Mouse (Mus musculus) hindbrain, embryonic 15.5 days (tissue): ENCODE data around the gene Hgd. TPM values are rescaled to one million over a fixed set of nuclear protein-coding genes. Genes with fewer than 3 reads are reported as not detected.
"Not testable (repeated sequence)": the region's sequence is repeated elsewhere in the genome, so short reads cannot be mapped to it uniquely, and the experiment has no call there.

Experiments
- ATAC-seq: fragments of 200-750 bp; cut with Nextera tagmentation; 2 replicates; pipeline ENCODE4 v1.8.0; 2017; ENCODE audit warnings: low read depth, moderate number of reproducible peaks, moderate TSS enrichment; ENCODE audit not compliant: low FRiP score
- H3K27ac ChIP-seq: fragments of 300-500 bp; sonication (generic); replicated peaks from 2 replicates; pipeline ENCODE4 v1.5.1; 2015; ENCODE audit warnings: mild to moderate bottlenecking, inconsistent platforms
- H3K27me3 ChIP-seq: fragments of 300-500 bp; sonication (generic); 2 replicates; pipeline ENCODE4 v1.6.1; 2015; ENCODE audit warnings: control low read depth, inconsistent platforms
- H3K36me3 ChIP-seq: fragments of 300-500 bp; sonication (generic); 2 replicates; pipeline ENCODE4 v1.6.1; 2015; ENCODE audit warnings: control low read depth, inconsistent platforms
- H3K4me1 ChIP-seq: fragments of 300-500 bp; sonication (generic); replicated peaks from 2 replicates; pipeline ENCODE4 v1.6.1; 2015; ENCODE audit warnings: control low read depth, inconsistent platforms
- H3K4me2 ChIP-seq: fragments of 300-500 bp; sonication (generic); 2 replicates; pipeline ENCODE4 v1.6.1; 2015; ENCODE audit warnings: moderate library complexity, mild to moderate bottlenecking, inconsistent platforms
- H3K4me3 ChIP-seq: fragments of 300-500 bp; sonication (generic); 2 replicates; pipeline ENCODE4 v1.5.1; 2015; ENCODE audit warnings: mild to moderate bottlenecking, inconsistent platforms
- H3K9ac ChIP-seq: fragments of 300-500 bp; sonication (generic); 2 replicates; pipeline ENCODE4 v1.6.1; 2015; ENCODE audit warnings: inconsistent platforms
- H3K9me3 ChIP-seq: fragments of 300-500 bp; sonication (generic); 2 replicates; pipeline ENCODE4 v1.6.1; 2016; ENCODE audit warnings: control low read depth, inconsistent platforms
- WGBS: fragments of 180-500 bp; shearing (Covaris S2); methylation state at CpG from one replicate; pipeline ENCODE4 v1.1.7; 2015; 5-methylcytosine and 5-hydroxymethylcytosine counted together
- polyA plus RNA-seq: library from polyadenylated mRNA; unstranded; fragments of >200 nt; fragmentation: Nextera tagmentation; extraction: Ambion mirVana; gene quantifications from 2 replicates; pipeline ENCODE4 v1.2.1, GENCODE M21; 2015

Hgd gene
- polyA plus RNA-seq, 1 experiment from 2014 or later = 0.19 TPM

DNA sequence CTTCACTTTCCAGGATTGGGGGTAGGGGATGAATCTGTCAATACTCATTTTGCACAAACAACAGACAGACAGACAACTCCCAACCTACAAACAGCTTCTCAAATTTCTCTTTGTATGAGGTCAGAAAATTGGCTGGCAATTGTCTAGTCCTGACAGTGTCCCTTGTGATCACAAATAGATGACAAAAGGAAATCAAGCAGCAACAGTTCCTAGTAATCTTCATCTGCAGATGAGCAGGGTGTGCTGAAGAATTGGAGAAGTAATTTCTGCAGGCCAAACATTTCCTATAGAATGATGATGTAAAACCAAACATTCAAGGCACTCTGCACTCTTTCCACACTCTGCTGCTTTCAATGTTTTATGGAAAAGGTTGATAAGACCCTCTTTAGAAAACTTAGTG is 57.8 kb downstream of the Hgd start:
- Histone ChIP-seq H3K36me3 (no peaks in the 10 kb centered on the region), H3K27ac (no peak overlapping the region), H3K9ac (no peak overlapping the region), H3K27me3 (no peaks in the 10 kb centered on the region), H3K9me3 (no peaks in the 10 kb centered on the region), H3K4me1 (no peaks in the 10 kb centered on the region), H3K4me2 (no peak overlapping the region), H3K4me3 (no peak overlapping the region)
- no peak for ATAC-seq

DNA sequence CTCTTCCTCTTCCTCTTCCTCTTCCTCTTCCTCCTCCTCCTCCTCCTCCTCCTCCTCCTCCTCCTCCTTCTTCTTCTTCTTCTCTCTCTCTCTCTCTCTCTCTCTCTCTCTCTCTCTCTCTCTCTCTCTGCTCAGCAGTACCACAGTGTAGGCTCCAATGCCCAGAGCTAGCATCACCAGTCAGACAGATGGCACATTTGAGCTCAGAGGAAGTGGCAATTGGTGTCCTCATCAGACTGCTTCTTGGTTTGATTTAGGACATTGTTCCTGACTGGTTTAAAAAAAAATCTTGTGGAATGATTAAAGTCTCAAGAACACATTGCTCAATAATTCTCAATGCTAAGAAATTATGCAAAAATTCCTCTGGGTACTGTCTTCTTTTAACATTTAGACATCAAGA is 60.6 kb downstream of the Hgd start:
- not testable (repeated sequence) for ATAC-seq

DNA sequence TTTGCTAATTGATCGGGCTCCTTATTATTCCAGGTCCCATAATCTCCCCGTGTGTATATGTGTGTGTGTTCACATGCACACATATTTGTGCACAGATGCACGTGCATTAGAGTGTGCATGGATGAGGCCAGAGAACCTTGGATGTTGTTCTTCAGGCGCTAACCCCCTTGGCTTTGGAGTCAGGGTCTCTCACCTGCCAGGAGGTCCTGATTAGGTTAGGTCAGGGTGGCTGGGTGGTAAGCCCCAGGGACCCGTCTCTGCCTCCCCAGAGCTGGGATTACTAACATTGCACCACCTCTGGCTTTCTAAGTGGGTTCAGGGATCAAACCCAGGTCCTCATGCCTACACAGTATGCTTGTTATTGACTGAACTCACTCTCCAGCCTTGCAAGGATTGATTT is 64.5 kb downstream of the Hgd start:
- Histone ChIP-seq H3K36me3 (peaks cover 29% of the 10 kb centered on the region), H3K4me1 (no peaks in the 10 kb centered on the region), H3K9ac (no peak overlapping the region), H3K9me3 (no peaks in the 10 kb centered on the region), H3K27ac (no peak overlapping the region), H3K27me3 (no peaks in the 10 kb centered on the region), H3K4me3 (no peak overlapping the region), H3K4me2 (no peak overlapping the region)
- ATAC-seq = no peak
- 96% methylated on average over 5 of the region's 5 CpGs for WGBS

More for the DNA sequence above, 60.6 kb downstream of the Hgd start:
- H3K9me3 ChIP-seq, H3K27me3 ChIP-seq, H3K36me3 ChIP-seq, H3K27ac ChIP-seq, H3K9ac ChIP-seq, H3K4me1 ChIP-seq, H3K4me3 ChIP-seq, H3K4me2 ChIP-seq: not testable (repeated sequence)

DNA sequence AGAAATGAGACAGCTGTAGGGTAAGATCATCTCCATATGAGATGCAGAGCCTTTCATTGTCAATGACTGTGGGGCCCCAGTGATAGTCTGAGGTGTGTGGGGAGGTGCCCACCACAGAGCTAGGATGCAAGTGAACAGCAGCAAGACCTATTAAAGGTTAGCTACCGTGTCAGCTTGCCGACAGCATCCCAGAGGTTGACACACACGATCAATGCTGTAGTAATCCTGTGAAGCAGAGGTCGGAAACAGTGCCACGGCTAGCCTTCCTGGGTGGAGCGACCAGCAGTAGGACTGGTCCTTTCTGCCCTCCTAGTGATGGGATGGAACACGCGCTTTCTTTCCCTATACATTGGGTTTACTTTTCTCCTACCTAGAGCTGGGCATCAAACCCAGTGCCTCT is 65.3 kb downstream of the Hgd start:
- H3K9ac ChIP-seq = no peak overlapping the region
- H3K4me1 ChIP-seq = no peaks in the 10 kb centered on the region
- no peak for ATAC-seq
- no peaks in the 10 kb centered on the region for H3K9me3 ChIP-seq
- peaks cover 29% of the 10 kb centered on the region for H3K36me3 ChIP-seq
- H3K27me3 ChIP-seq = no peaks in the 10 kb centered on the region
- no peak overlapping the region for H3K27ac ChIP-seq
- no peak overlapping the region for H3K4me3 ChIP-seq
- no peak overlapping the region for H3K4me2 ChIP-seq
- WGBS = 95% methylated on average over 8 of the region's 8 CpGs

DNA sequence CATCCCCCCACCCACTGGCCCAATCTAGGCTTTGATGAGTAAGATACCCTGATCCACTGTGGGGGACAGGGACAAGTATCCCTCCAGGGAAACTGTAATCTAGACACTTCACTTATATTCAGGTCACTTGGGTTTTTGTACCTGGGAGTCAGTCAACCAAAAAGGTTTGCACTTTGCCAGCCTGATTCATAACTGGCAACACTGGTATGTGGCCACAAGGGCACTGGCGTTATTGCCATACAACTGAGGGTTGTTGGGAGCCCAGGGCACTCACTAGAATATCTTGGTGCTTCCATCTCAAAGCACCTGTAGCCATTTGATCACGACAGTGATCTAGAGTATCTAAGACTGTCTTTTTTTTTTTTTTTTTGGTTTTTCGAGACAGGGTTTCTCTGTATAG is 65.8 kb downstream of the Hgd start:
- Histone ChIP-seq H3K36me3 (peaks cover 29% of the 10 kb centered on the region), H3K4me2 (no peak overlapping the region), H3K27ac (no peak overlapping the region), H3K27me3 (no peaks in the 10 kb centered on the region), H3K9ac (no peak overlapping the region), H3K4me1 (no peaks in the 10 kb centered on the region), H3K4me3 (no peak overlapping the region), H3K9me3 (no peaks in the 10 kb centered on the region)
- ATAC-seq = no peak
- WGBS = 89% methylated on average over 3 of the region's 3 CpGs

DNA sequence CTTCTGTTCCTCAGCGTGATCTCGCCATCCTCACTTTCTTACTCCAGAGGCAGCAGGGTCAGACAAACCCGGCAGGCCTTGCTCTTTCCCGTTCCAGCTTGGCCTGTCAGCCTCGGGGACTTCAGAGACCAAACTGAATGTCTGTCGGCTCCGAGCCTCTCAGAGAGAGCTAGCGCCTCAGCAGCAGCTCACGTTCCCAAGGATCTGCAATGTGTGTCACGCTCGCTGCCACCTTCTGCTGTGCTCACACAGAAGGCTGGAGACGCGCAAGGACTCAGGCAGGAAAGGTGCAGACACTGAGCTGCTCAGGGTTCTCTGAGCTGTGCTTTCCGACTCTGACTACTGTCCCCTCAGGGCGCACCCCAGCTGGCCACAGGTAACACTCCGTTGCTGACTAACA is 67.1 kb downstream of the Hgd start:
- Histone ChIP-seq H3K9me3 (no peaks in the 10 kb centered on the region), H3K9ac (no peak overlapping the region), H3K36me3 (peaks cover 29% of the 10 kb centered on the region), H3K27me3 (no peaks in the 10 kb centered on the region), H3K27ac (no peak overlapping the region), H3K4me1 (peaks cover under 1% of the 10 kb centered on the region; the same call in 1 of the 2 replicates), H3K4me2 (no peak overlapping the region), H3K4me3 (no peak overlapping the region)
- ATAC-seq = no peak
- WGBS = 87% methylated on average over 16 of the region's 16 CpGs

DNA sequence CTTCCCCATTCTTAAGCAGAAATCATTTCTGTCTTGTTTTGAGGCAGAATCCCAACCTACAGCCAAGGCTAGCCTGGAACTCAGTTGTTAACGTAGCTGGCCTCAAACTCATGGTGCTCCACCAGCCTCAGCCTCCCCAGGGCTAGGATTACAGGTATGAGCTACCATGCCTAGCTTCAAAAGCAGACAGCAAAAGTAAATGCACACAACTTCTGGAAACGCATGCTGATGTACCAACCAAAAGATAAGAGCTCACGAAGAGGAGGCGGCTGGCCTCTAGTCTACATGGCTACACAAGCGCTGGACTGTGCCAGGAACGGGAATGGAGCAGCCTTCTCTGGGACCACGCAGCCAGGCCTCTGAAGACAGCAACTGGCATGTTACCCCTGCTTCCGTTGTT is 68.0 kb downstream of the Hgd start:
- no peak overlapping the region for H3K27ac ChIP-seq
- peaks cover 29% of the 10 kb centered on the region for H3K36me3 ChIP-seq
- peaks cover 9% of the 10 kb centered on the region for H3K4me1 ChIP-seq
- H3K9me3 ChIP-seq = no peaks in the 10 kb centered on the region
- no peak overlapping the region for H3K4me2 ChIP-seq
- H3K4me3 ChIP-seq = no peak overlapping the region
- H3K9ac ChIP-seq = no peak overlapping the region
- no peaks in the 10 kb centered on the region for H3K27me3 ChIP-seq
- no peak for ATAC-seq
- 94% methylated on average over 8 of the region's 8 CpGs for WGBS

DNA sequence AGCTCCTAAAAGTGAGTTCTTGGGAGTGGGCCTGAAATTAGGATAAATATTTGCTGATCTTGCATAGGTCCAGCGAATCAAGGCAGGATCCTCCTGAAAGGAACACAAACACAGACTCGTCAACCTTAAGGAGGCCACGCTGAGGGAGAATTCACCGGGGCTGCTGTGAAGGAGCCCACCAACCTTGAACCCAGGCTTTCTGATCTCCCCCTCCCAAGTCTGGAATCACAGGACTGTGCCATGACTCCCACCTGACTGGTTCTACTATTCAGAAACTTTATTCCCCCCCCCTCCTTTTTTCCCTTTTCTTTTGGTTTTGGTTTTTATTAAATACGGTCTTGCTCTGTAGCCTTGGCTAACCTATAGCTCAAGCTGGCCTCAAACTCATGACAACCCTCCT is 69.1 kb downstream of the Hgd start:
- ATAC-seq = no peak
- WGBS = 90% methylated on average over 5 of the region's 5 CpGs

DNA sequence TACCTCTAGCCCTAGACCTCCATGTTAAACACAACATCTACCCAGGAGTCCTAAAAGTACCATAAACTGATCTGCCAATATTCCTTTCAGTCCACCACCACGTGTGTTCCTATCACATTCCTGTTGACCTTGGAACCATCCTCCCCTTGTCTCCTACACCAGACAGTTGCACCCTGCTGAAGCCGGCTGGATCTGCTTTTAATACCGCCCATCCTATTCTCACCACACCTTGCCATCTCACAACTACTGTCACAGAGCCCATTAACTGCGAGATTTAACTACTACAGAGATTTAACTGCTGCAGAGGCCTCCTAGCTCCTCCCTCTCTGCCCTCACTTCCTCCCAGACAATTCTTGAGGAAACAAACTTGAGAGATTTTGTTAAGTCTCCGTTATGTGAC is 71.5 kb downstream of the Hgd start:
- Histone ChIP-seq H3K27me3 (no peaks in the 10 kb centered on the region), H3K9ac (no peak overlapping the region), H3K27ac (no peak overlapping the region), H3K4me2 (no peak overlapping the region), H3K4me3 (no peak overlapping the region), H3K36me3 (peaks cover 18% of the 10 kb centered on the region), H3K4me1 (peaks cover 19% of the 10 kb centered on the region), H3K9me3 (no peaks in the 10 kb centered on the region)
- no peak for ATAC-seq
- WGBS = 84% methylated on average over 5 of the region's 5 CpGs

More for the DNA sequence above, 69.1 kb downstream of the Hgd start:
- Histone ChIP-seq H3K4me1 (peaks cover 12% of the 10 kb centered on the region), H3K4me2 (no peak overlapping the region), H3K9ac (no peak overlapping the region), H3K27ac (no peak overlapping the region), H3K4me3 (no peak overlapping the region), H3K27me3 (no peaks in the 10 kb centered on the region), H3K36me3 (peaks cover 29% of the 10 kb centered on the region), H3K9me3 (no peaks in the 10 kb centered on the region)

DNA sequence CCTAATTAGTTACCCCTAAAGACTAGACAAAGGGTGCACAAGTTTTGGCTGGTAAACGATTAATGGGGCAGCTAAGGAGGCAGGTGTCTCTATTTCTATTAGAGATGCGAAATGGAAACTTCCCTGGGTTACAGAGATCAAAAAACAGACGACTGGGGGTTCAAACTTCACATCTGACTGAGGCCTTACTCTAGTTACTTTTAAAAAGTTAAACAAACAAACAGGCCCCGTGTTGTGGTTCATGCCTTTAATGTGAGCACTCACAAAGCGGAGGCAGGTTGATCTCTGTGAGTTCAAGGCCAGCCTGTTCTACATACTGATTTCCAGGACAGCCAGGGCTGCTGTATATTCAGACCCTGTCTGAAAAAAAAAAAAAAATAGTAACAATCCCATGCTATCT is 72.7 kb downstream of the Hgd start:
- H3K27ac ChIP-seq = no peak overlapping the region
- no peak overlapping the region for H3K9ac ChIP-seq
- H3K4me3 ChIP-seq = peak overlapping the region; percentile 91; the same call in 1 of the 2 replicates
- no peak for ATAC-seq
- H3K27me3 ChIP-seq = no peaks in the 10 kb centered on the region
- H3K9me3 ChIP-seq = no peaks in the 10 kb centered on the region
- peak overlapping the region; percentile 74 for H3K4me2 ChIP-seq
- WGBS = 79% methylated on average over 5 of the region's 5 CpGs
- peaks cover 19% of the 10 kb centered on the region for H3K4me1 ChIP-seq
- peaks cover 7% of the 10 kb centered on the region for H3K36me3 ChIP-seq

DNA sequence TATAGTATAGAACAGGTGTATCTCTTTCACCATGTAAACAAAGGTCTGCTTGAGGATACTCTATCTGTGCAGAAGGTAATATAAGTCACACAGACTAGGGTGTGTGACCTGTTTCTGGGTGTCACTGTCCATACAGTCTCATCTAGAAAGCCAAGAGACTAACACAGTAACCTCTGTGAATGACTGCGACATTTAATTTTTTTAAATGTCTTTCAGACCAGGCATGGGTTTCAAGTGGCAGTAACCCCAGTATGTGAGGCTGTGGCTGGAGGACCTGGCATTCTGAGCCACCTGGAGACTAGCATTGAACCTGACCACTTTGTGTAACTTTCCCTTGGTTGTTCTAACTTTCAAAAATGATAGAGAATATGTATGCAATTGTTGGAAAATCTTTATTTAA is 73.1 kb downstream of the Hgd start:
- Histone ChIP-seq H3K36me3 (peaks cover 3% of the 10 kb centered on the region; the same call in 1 of the 2 replicates), H3K9me3 (no peaks in the 10 kb centered on the region), H3K4me3 (peak overlapping the region; percentile 91), H3K4me2 (peak overlapping the region; percentile 74), H3K9ac (peak overlapping the region; percentile 81; the same call in 1 of the 2 replicates), H3K27ac (no peak overlapping the region), H3K4me1 (peaks cover 19% of the 10 kb centered on the region), H3K27me3 (no peaks in the 10 kb centered on the region)
- 85% methylated on average over 1 of the region's 1 CpGs for WGBS
- no peak for ATAC-seq

DNA sequence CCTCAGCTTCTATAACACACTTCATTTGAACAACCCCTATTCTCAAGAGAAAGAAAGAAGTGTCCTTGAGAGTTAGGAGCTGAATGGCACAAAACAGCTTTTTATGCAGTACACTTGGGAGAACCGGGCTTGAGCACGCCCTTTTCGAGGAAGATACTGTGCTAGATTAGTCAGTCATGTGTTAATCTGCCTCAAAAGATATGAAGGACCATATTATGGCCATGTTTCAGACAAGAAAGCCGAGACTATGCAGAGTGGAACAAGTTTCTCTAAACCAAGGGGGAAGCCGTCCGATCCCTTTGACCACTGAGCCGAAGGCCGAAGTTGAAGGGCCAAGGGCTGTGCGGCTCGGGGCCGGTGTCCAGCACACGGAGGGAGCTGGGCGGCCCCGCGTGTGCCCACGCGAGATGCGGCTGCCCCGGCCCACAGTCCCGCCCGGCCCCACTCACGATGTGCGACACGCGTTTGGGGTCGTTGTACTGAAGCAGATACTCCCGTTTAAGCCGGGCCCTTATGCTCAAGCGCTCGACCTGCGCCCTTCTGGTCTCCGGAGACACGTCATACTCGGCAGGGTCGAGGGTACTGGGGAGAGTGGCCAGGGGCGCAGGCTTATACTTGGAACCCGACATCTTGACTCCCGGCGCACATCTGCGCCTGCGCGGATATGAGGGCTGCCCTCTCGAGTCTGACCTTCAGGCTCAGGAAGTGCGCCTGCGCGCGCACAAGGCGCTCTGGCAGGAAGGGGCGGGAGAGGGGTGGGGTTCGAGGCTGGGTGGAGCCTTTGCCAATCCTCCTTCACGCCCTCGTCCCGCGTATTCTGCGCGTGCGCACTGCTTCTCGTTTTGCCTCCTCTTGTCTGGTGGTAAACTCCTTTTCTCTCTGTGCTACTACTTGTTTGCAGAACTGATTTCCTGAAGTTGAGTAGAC is 74.0 kb downstream of the Hgd start, which contains the start of gene Ndufb4:
Gene Ndufb4 (minus strand): TSS at position 723 of the 927 bp plus-strand sequence.
- Histone ChIP-seq H3K4me3 (peak within 1 kb of the TSS; percentile 91), H3K27me3 (no peaks in the 10 kb centered on the region), H3K9me3 (no peaks in the 10 kb centered on the region), H3K4me2 (peak within 1 kb of the TSS; percentile 74), H3K9ac (peak within 1 kb of the TSS; percentile 81), H3K36me3 (no peaks in the 10 kb centered on the region), H3K4me1 (peaks cover 19% of the 10 kb centered on the region), H3K27ac (peak within 1 kb of the TSS; percentile 91)
- peak; percentile 97 for ATAC-seq
- WGBS = under 1% methylated on average over 56 of the region's 58 CpGs
